Mouse (Mus musculus) small intestine, adult 2 months (tissue): ENCODE results near the gene Mbtd1. TPM values are rescaled to one million over a fixed set of nuclear protein-coding genes. Genes with fewer than 3 reads are reported as not detected.

ENCODE experiments used
- H3K27ac ChIP-seq: fragments of 200-500 bp; 2 replicates; pipeline ENCODE4 v1.5.1; 2012; ENCODE audit warnings: low read depth, low read length, control low read depth, inconsistent platforms; ENCODE audit not compliant: insufficient read depth
- H3K27me3 ChIP-seq: fragments of 200-500 bp; 2 replicates; pipeline ENCODE4 v1.6.1; 2012; ENCODE audit warnings: mild to moderate bottlenecking, moderate library complexity, low read length, inconsistent platforms; ENCODE audit not compliant: control insufficient read depth, insufficient read depth
- H3K36me3 ChIP-seq: fragments of 200-500 bp; 2 replicates; pipeline ENCODE4 v1.6.1; 2012; ENCODE audit warnings: mild to moderate bottlenecking, low read length, control low read depth, inconsistent platforms; ENCODE audit not compliant: control insufficient read depth, insufficient read depth
- H3K4me1 ChIP-seq: fragments of 200-500 bp; 2 replicates; pipeline ENCODE4 v1.6.1; 2012; ENCODE audit warnings: low read length, inconsistent platforms, mixed read lengths; ENCODE audit not compliant: control insufficient read depth, insufficient read depth, insufficient read length
- H3K4me3 ChIP-seq: fragments of 200-500 bp; 2 replicates; pipeline ENCODE4 v1.5.1; 2012; ENCODE audit warnings: low read depth, mild to moderate bottlenecking, control low read depth, inconsistent platforms, low read length, moderate library complexity
- CTCF ChIP-seq: fragments of 200-500 bp; IDR thresholded peaks from 2 replicates; pipeline ENCODE4 v1.5.1; 2012; ENCODE audit warnings: low read depth, mild to moderate bottlenecking, control low read depth, inconsistent platforms, low read length, moderate library complexity, mixed read lengths; ENCODE audit not compliant: insufficient replicate concordance, insufficient read length; ENCODE audit errors: extremely low read depth
- POLR2A ChIP-seq: fragments of 200-500 bp; IDR thresholded peaks from 2 replicates; pipeline ENCODE4 v1.6.1; 2012; ENCODE audit warnings: low read depth, mild to moderate bottlenecking, control low read depth, inconsistent platforms, low read length, moderate library complexity
- WGBS: fragments of 180-500 bp; shearing (Covaris S2); methylation state at CpG from one replicate; pipeline ENCODE4 v1.1.7; 2018; 5-methylcytosine and 5-hydroxymethylcytosine counted together
- polyA plus RNA-seq: library from polyadenylated mRNA; depleted of rRNA; stranded (reverse); fragments of >200 nt; gene quantifications from 2 replicates; pipeline ENCODE4 v1.2.3, GENCODE M21; 2012

Mbtd1 gene
- polyA plus RNA-seq, 1 experiment: 0.91 TPM

DNA sequence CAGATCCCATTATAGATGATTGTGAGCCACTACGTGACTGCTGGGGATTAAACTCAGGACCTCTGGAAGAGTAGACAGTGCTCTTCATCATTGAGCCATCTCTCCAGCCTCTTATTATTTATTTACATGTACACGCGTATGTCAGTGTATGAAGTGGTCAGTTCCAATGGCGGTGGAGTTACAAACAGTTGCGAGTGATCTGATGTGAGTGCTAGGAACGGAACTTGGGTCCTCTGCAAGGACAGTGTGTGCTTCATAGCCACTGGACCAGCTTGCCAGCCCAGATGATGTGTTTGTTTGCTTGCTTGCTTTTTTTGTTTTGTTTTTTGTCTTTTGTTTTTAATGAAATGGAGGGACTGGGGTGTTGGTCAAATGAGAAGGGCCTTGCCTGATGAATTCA is 83.5 kb downstream of the Mbtd1 start:
- Histone ChIP-seq H3K4me3 (no peak overlapping the region), H3K27ac (no peak overlapping the region), H3K4me1 (no peaks in the 10 kb centered on the region; the same call in 1 of the 2 replicates), H3K27me3 (no peaks in the 10 kb centered on the region), H3K36me3 (peaks cover 9% of the 10 kb centered on the region)
- WGBS: 95% methylated on average over 6 of the region's 6 CpGs
- TF ChIP-seq CTCF: no peak
- TF ChIP-seq POLR2A: no peak

- WGBS: 75% methylated on average over 1 of the region's 1 CpGs
- TF ChIP-seq POLR2A (no peak), CTCF (no peak)
- Histone ChIP-seq H3K27me3 (no peaks in the 10 kb centered on the region), H3K4me1 (no peaks in the 10 kb centered on the region; the same call in 1 of the 2 replicates), H3K4me3 (no peak overlapping the region), H3K36me3 (peaks cover 7% of the 10 kb centered on the region), H3K27ac (no peak overlapping the region)
Measured at GRCm38 (mm10) chr11:93969799-93970198, 84.1 kb downstream of the Mbtd1 start.

GRCm38 (mm10) chr11:93972951-93973350 is 87.3 kb downstream of the Mbtd1 start:
- no peaks in the 10 kb centered on the region for H3K27me3 ChIP-seq
- no peaks in the 10 kb centered on the region for H3K4me1 ChIP-seq
- TF ChIP-seq CTCF (no peak), POLR2A (no peak)
- no peak overlapping the region for H3K27ac ChIP-seq
- H3K4me3 ChIP-seq: no peak overlapping the region
- H3K36me3 ChIP-seq: no peaks in the 10 kb centered on the region
- WGBS: 88% methylated on average over 5 of the region's 5 CpGs

- TF ChIP-seq CTCF (no peak), POLR2A (no peak)
- no peak overlapping the region for H3K4me3 ChIP-seq
- WGBS: 28% methylated on average over 6 of the region's 6 CpGs
- no peaks in the 10 kb centered on the region for H3K27me3 ChIP-seq
- H3K27ac ChIP-seq: no peak overlapping the region
- peaks cover 2% of the 10 kb centered on the region; the same call in 1 of the 2 replicates for H3K4me1 ChIP-seq
- no peaks in the 10 kb centered on the region for H3K36me3 ChIP-seq
Measured at GRCm38 (mm10) chr11:93979502-93980049, 93.9 kb downstream of the Mbtd1 start.

DNA sequence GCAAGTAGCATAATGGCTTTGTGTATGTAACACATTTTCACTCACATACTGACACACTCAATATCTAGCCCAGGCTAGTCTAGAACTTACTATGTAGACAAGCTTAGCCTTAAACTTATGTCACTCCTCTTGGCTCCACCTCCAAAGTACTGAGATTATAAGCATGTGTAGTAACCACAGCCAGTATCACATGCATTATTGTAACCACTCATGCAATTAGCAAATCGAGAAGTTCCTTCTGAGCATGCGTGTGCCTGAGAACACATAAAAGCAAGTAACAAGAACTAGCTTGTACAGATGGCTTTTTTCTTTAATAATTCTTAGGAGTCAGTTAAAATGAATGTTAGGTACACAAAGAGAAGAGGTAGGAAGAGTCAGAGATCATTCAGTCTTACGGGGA is 99.0 kb downstream of the Mbtd1 start:
- TF ChIP-seq POLR2A: no peak
- TF ChIP-seq CTCF: no peak
- H3K36me3 ChIP-seq: no peaks in the 10 kb centered on the region
- 88% methylated on average over 3 of the region's 3 CpGs for WGBS
- H3K4me1 ChIP-seq: peaks cover 16% of the 10 kb centered on the region; the same call in 1 of the 2 replicates
- no peak overlapping the region for H3K27ac ChIP-seq
- H3K4me3 ChIP-seq: no peak overlapping the region
- H3K27me3 ChIP-seq: no peaks in the 10 kb centered on the region

DNA sequence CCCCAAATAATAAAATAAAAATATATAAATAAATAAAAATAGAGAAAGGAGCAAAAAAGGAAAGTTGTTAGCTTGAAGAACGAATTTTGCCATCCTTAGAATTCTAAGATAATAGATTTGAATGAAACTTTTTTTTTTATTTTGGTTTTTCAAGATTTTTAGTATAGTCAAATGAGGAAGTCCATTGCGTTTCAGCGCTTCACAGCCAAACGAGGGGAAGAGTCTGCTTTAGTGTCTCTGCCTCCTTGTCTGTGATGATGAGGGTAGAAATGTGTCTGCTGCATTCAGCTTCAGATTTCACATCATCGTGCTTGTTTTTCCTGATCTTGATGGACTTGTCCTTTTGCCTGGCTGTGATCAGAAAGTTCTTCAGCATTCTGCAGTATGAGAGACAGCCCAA is 99.6 kb downstream of the Mbtd1 start:
- TF ChIP-seq POLR2A: no peak
- TF ChIP-seq CTCF: no peak
- Histone ChIP-seq H3K4me1 (peaks cover 14% of the 10 kb centered on the region; the same call in 1 of the 2 replicates), H3K27ac (no peak overlapping the region), H3K4me3 (no peak overlapping the region), H3K36me3 (no peaks in the 10 kb centered on the region), H3K27me3 (no peaks in the 10 kb centered on the region)
- WGBS: 84% methylated on average over 5 of the region's 5 CpGs

- TF ChIP-seq POLR2A (no peak), CTCF (no peak)
- H3K27me3 ChIP-seq: no peaks in the 10 kb centered on the region
- peaks cover 14% of the 10 kb centered on the region; the same call in 1 of the 2 replicates for H3K4me1 ChIP-seq
- H3K4me3 ChIP-seq: no peak overlapping the region
- no peaks in the 10 kb centered on the region for H3K36me3 ChIP-seq
- no peak overlapping the region for H3K27ac ChIP-seq
Measured at GRCm38 (mm10) chr11:93986298-93986697, 100.6 kb downstream of the Mbtd1 start.
